Mouse (Mus musculus): ENCODE data around the gene Has3.
"Not testable (repeated sequence)": the region's sequence is repeated elsewhere in the genome, so short reads cannot be mapped to it uniquely, and the experiment has no call there.

Gene Has3

GRCm38 (mm10) chr8:106887336-106888189 lies 17.5 kb downstream of the Has3 start:
- peak in 1 of 2 experiments; percentile 80 for DNase-seq (ENCODE audit: low spot score in 2 of 2)

GRCm38 (mm10) chr8:106888803-106889202 lies 18.8 kb downstream of the Has3 start:
- DNase-seq (ENCODE audit: low spot score in 2 of 2) = no peak

GRCm38 (mm10) chr8:106892210-106892805 lies 22.3 kb downstream of the Has3 start:
- no peak for DNase-seq (ENCODE audit: low spot score in 2 of 2)

- no peak for DNase-seq (ENCODE audit: low spot score in 2 of 2)
Observed at GRCm38 (mm10) chr8:106892806-106893451, 22.9 kb downstream of the Has3 start.

GRCm38 (mm10) chr8:106893481-106894156 lies 23.6 kb downstream of the Has3 start, which contains the start of gene Utp4:
Gene Utp4, plus strand, starts transcription at chr8:106893636.
- DNase-seq (ENCODE audit: low spot score in 2 of 2) = peak in 1 of 2 experiments; percentile 77

GRCm38 (mm10) chr8:106899473-106899872 lies 29.4 kb downstream of the Has3 start:
- DNase-seq (ENCODE audit: low spot score in 2 of 2) = no peak

- peak; percentile 55 to 86 for DNase-seq (ENCODE audit: low spot score in 2 of 2)
Observed at GRCm38 (mm10) chr8:106905727-106906480, 35.9 kb downstream of the Has3 start.

GRCm38 (mm10) chr8:106906635-106907034 lies 36.6 kb downstream of the Has3 start:
- no peak for DNase-seq (ENCODE audit: low spot score in 2 of 2)

GRCm38 (mm10) chr8:106907450-106907849 lies 37.4 kb downstream of the Has3 start:
- DNase-seq (ENCODE audit: low spot score in 2 of 2) = no peak

GRCm38 (mm10) chr8:106908291-106908690 lies 38.2 kb downstream of the Has3 start:
- no peak for DNase-seq (ENCODE audit: low spot score in 2 of 2)

GRCm38 (mm10) chr8:106913631-106914030 lies 43.6 kb downstream of the Has3 start:
- peak in 1 of 2 experiments; percentile 43 for DNase-seq (ENCODE audit: low spot score in 2 of 2)

- peak; percentile 70 to 84 for DNase-seq (ENCODE audit: low spot score in 2 of 2)
Observed at GRCm38 (mm10) chr8:106919721-106920394, 49.8 kb downstream of the Has3 start.

- no peak for DNase-seq (ENCODE audit: low spot score in 2 of 2)
Observed at GRCm38 (mm10) chr8:106920395-106920741, 50.3 kb downstream of the Has3 start.

GRCm38 (mm10) chr8:106924057-106924456 lies 54.0 kb downstream of the Has3 start:
- no peak for DNase-seq (ENCODE audit: low spot score in 2 of 2)

- peak in 1 of 2 experiments; percentile 73 for DNase-seq (ENCODE audit: low spot score in 2 of 2)
Observed at GRCm38 (mm10) chr8:106924904-106925349, 54.9 kb downstream of the Has3 start.

- DNase-seq (ENCODE audit: low spot score in 2 of 2) = no peak
Observed at GRCm38 (mm10) chr8:106925446-106925845, 55.4 kb downstream of the Has3 start.

- no peak for DNase-seq (ENCODE audit: low spot score in 2 of 2)
Observed at GRCm38 (mm10) chr8:106927247-106927646, 57.2 kb downstream of the Has3 start.

GRCm38 (mm10) chr8:106928182-106928581 lies 58.1 kb downstream of the Has3 start:
- not testable (repeated sequence) for DNase-seq (ENCODE audit: low spot score in 2 of 2)

- DNase-seq (ENCODE audit: low spot score in 2 of 2) = no peak
Observed at GRCm38 (mm10) chr8:106929155-106929913, 59.3 kb downstream of the Has3 start.

- no peak for DNase-seq (ENCODE audit: low spot score in 2 of 2)
Observed at GRCm38 (mm10) chr8:106929921-106930320, 59.9 kb downstream of the Has3 start.

All from left cerebral cortex, adult 9 months (tissue).